Mouse (Mus musculus): ENCODE results near the gene Fam177a.
"Not testable (repeated sequence)": the region's sequence is repeated elsewhere in the genome, so short reads cannot be mapped to it uniquely, and the experiment has no call there.

- not testable (repeated sequence) for TF ChIP-seq POLR2A (IDR thresholded peaks at IDR 0.05; ENCODE audit: insufficient read length, low read depth); TCF12 (IDR thresholded peaks at IDR 0.05; ENCODE audit: insufficient read depth, poor library complexity, severe bottlenecking); E2F4 (IDR thresholded peaks at IDR 0.05; ENCODE audit: insufficient read depth); MYOD1 (IDR thresholded peaks at IDR 0.05; ENCODE audit: control insufficient read depth in 1 of 3, insufficient read length in 2 of 3, low read depth in 2 of 3); POLR2AphosphoS2 (IDR thresholded peaks at IDR 0.05; ENCODE audit: insufficient read length, low read depth)
Observed at GRCm38 (mm10) chr12:55155449-55155783, 31.1 kb downstream of the Fam177a start.
